Mouse (Mus musculus): ENCODE measurements at regions not wholly inside any gene's neighbourhood (a gene's known extent, or its start where the extent isn't known, plus 50 kb on each side); places are given as distances from the start of the nearest gene placed in this dataset.
A peak's percentile ranks its signal among the peaks of the same experiment; 100 is the strongest.

GRCm38 (mm10) chr11:64655162-64655561, 218.7 kb upstream of the F930015N05Rik start:
- no peak for DNase-seq (ENCODE audit: low spot score in 2 of 2)

GRCm38 (mm10) chr11:64663166-64663565, 226.7 kb upstream of the F930015N05Rik start:
- DNase-seq (ENCODE audit: low spot score in 2 of 2), result no peak

GRCm38 (mm10) chr11:64667010-64667409, 230.6 kb upstream of the F930015N05Rik start:
- DNase-seq (ENCODE audit: low spot score in 2 of 2), result no peak

GRCm38 (mm10) chr11:64667521-64667920, 231.1 kb upstream of the F930015N05Rik start:
- no peak for DNase-seq (ENCODE audit: low spot score in 2 of 2)

- no peak for DNase-seq (ENCODE audit: low spot score in 2 of 2)
Measured at GRCm38 (mm10) chr11:64671898-64672297, 235.4 kb upstream of the F930015N05Rik start.

GRCm38 (mm10) chr11:64673546-64673945, 237.1 kb upstream of the F930015N05Rik start:
- DNase-seq (ENCODE audit: low spot score in 2 of 2), result no peak

GRCm38 (mm10) chr11:64703776-64704175, 267.3 kb upstream of the F930015N05Rik start:
- no peak for DNase-seq (ENCODE audit: low spot score in 2 of 2)

GRCm38 (mm10) chr11:64711801-64712200, 267.0 kb upstream of the Elac2 start:
- DNase-seq (ENCODE audit: low spot score in 2 of 2), result no peak

GRCm38 (mm10) chr11:64715182-64715581, 263.7 kb upstream of the Elac2 start:
- DNase-seq (ENCODE audit: low spot score in 2 of 2), result no peak

- peak; percentile 56 to 79 for DNase-seq (ENCODE audit: low spot score in 2 of 2)
Measured at GRCm38 (mm10) chr11:64718316-64719085, 260.3 kb upstream of the Elac2 start.

- DNase-seq (ENCODE audit: low spot score in 2 of 2), result no peak
Measured at GRCm38 (mm10) chr11:64726249-64726648, 252.6 kb upstream of the Elac2 start.

- DNase-seq (ENCODE audit: low spot score in 2 of 2), result no peak
Measured at GRCm38 (mm10) chr11:64727841-64728421, 250.9 kb upstream of the Elac2 start.

- no peak for DNase-seq (ENCODE audit: low spot score in 2 of 2)
Measured at GRCm38 (mm10) chr11:64738948-64739347, 239.9 kb upstream of the Elac2 start.

- no peak for DNase-seq (ENCODE audit: low spot score in 2 of 2)
Measured at GRCm38 (mm10) chr11:64743753-64744152, 235.1 kb upstream of the Elac2 start.

- no peak for DNase-seq (ENCODE audit: low spot score in 2 of 2)
Measured at GRCm38 (mm10) chr11:64746146-64746545, 232.7 kb upstream of the Elac2 start.

- no peak for DNase-seq (ENCODE audit: low spot score in 2 of 2)
Measured at GRCm38 (mm10) chr11:64749976-64750375, 228.9 kb upstream of the Elac2 start.

- no peak for DNase-seq (ENCODE audit: low spot score in 2 of 2)
Measured at GRCm38 (mm10) chr11:64752299-64752698, 226.5 kb upstream of the Elac2 start.

GRCm38 (mm10) chr11:64752816-64753215, 226.0 kb upstream of the Elac2 start:
- DNase-seq (ENCODE audit: low spot score in 2 of 2), result no peak

- no peak for DNase-seq (ENCODE audit: low spot score in 2 of 2)
Measured at GRCm38 (mm10) chr11:64754076-64754475, 224.8 kb upstream of the Elac2 start.

GRCm38 (mm10) chr11:64755563-64755962, 223.3 kb upstream of the Elac2 start:
- no peak for DNase-seq (ENCODE audit: low spot score in 2 of 2)

GRCm38 (mm10) chr11:64760626-64761025, 218.2 kb upstream of the Elac2 start:
- DNase-seq (ENCODE audit: low spot score in 2 of 2), result no peak

- no peak for DNase-seq (ENCODE audit: low spot score in 2 of 2)
Measured at GRCm38 (mm10) chr11:64762755-64763154, 216.1 kb upstream of the Elac2 start.

- DNase-seq (ENCODE audit: low spot score in 2 of 2), result no peak
Measured at GRCm38 (mm10) chr11:64764056-64764455, 214.8 kb upstream of the Elac2 start.
